Mouse (Mus musculus): Measurements from ENCODE around the gene Akr1d1.

Gene Akr1d1

DNA sequence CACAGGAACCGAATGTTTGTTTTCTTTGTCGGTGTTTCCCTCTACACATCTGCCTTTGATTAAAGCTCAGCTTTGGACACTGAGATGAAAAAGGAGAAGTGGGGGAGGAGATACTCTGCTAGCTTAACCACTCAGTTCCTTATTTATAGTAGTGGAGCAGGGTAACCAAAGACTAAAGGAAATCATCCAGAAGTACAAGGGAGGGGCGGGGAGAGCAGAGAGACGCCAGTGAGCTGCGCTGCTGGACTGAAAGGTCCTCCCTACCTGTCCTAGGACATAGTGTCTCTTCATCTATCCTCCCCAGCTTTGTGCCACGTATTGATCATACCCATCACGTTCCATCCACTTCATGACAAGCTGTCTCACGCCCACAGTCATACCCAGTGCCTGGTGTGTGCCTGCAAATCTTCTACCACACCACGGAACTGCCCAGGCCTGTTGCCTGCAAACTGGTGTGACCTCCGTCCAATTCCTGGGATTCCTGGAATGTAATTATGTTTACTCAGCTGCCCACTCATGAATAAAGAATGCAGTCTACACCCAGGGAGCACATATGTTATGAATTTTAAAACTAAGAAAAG is 87.5 kb downstream of the Akr1d1 start:
- DNase-seq (ENCODE audit: low read depth, low spot score): peak; percentile 29
